Mouse (Mus musculus): ENCODE results near the gene Papss2. TPM values are rescaled to one million over a fixed set of nuclear protein-coding genes. Genes with fewer than 3 reads are reported as not detected.
"Not testable (repeated sequence)": the region's sequence is repeated elsewhere in the genome, so short reads cannot be mapped to it uniquely, and the experiment has no call there.

The Papss2 gene
- total RNA-seq, 2 experiments from 2014 or later = 16.0 to 16.8 TPM

GRCm38 (mm10) chr19:32634916-32635315, 39.3 kb downstream of the Papss2 start:
- intact Hi-C loops (cut with DNase I) = loop anchor here (2.0 kb wide), 1 partner anchor 40 kb away; the partner anchor contains the start of gene Papss2
- DNase-seq = peak; percentile 17 to 22

- intact Hi-C loops (cut with DNase I) = no loop called here
- DNase-seq = peak; percentile 13 to 17
Observed at GRCm38 (mm10) chr19:32637357-32638275, 42.0 kb downstream of the Papss2 start.

GRCm38 (mm10) chr19:32638276-32638903, 42.8 kb downstream of the Papss2 start:
- no peak for DNase-seq
- intact Hi-C loops (cut with DNase I) = no loop called here

GRCm38 (mm10) chr19:32641535-32641934, 45.9 kb downstream of the Papss2 start:
- DNase-seq = no peak
- intact Hi-C loops (cut with DNase I) = no loop called here

- intact Hi-C loops (cut with DNase I) = no loop called here
- DNase-seq = no peak
Observed at GRCm38 (mm10) chr19:32641995-32642394, 46.4 kb downstream of the Papss2 start.

GRCm38 (mm10) chr19:32643642-32644041, 48.1 kb downstream of the Papss2 start:
- intact Hi-C loops (cut with DNase I) = no loop called here
- DNase-seq = no peak

- intact Hi-C loops (cut with DNase I) = no loop called here
- DNase-seq = no peak
Observed at GRCm38 (mm10) chr19:32645939-32646338, 50.3 kb downstream of the Papss2 start.

- DNase-seq = no peak
- intact Hi-C loops (cut with DNase I) = no loop called here
Observed at GRCm38 (mm10) chr19:32646382-32646781, 50.8 kb downstream of the Papss2 start.

- intact Hi-C loops (cut with DNase I) = no loop called here
- no peak for DNase-seq
Observed at GRCm38 (mm10) chr19:32648019-32648571, 52.5 kb downstream of the Papss2 start.

- intact Hi-C loops (cut with DNase I) = no loop called here
- no peak for DNase-seq
Observed at GRCm38 (mm10) chr19:32651046-32651445, 55.5 kb downstream of the Papss2 start.

GRCm38 (mm10) chr19:32653122-32653521, 57.5 kb downstream of the Papss2 start:
- intact Hi-C loops (cut with DNase I) = no loop called here
- DNase-seq = no peak

- DNase-seq = no peak
- intact Hi-C loops (cut with DNase I) = no loop called here
Observed at GRCm38 (mm10) chr19:32653630-32654362, 58.2 kb downstream of the Papss2 start.

GRCm38 (mm10) chr19:32659346-32659745, 63.8 kb downstream of the Papss2 start:
- intact Hi-C loops (cut with DNase I) = no loop called here
- DNase-seq = no peak

- intact Hi-C loops (cut with DNase I) = no loop called here
- DNase-seq = no peak
Observed at GRCm38 (mm10) chr19:32662936-32663335, 67.3 kb downstream of the Papss2 start.

- DNase-seq = no peak
- intact Hi-C loops (cut with DNase I) = no loop called here
Observed at GRCm38 (mm10) chr19:32665243-32665642, 69.7 kb downstream of the Papss2 start.

GRCm38 (mm10) chr19:32667830-32668229, 72.2 kb downstream of the Papss2 start:
- intact Hi-C loops (cut with DNase I); DNase-seq: not testable (repeated sequence)

- DNase-seq = no peak
- intact Hi-C loops (cut with DNase I) = no loop called here
Observed at GRCm38 (mm10) chr19:32675766-32676165, 80.2 kb downstream of the Papss2 start.

GRCm38 (mm10) chr19:32680894-32681293, 85.3 kb downstream of the Papss2 start:
- intact Hi-C loops (cut with DNase I) = no loop called here
- DNase-seq = no peak

GRCm38 (mm10) chr19:32683081-32683480, 87.5 kb downstream of the Papss2 start:
- intact Hi-C loops (cut with DNase I) = no loop called here
- no peak for DNase-seq

GRCm38 (mm10) chr19:32687721-32688120, 92.1 kb downstream of the Papss2 start:
- no peak for DNase-seq
- intact Hi-C loops (cut with DNase I) = loop anchor here (5.0 kb wide), 2 partner anchors 90 to 185 kb away; partner anchors contain the start of gene Papss2

GRCm38 (mm10) chr19:32688227-32688626, 92.6 kb downstream of the Papss2 start:
- DNase-seq = not testable (repeated sequence)
- intact Hi-C loops (cut with DNase I) = loop anchor here (5.0 kb wide), 2 partner anchors 91 to 186 kb away; partner anchors contain the start of gene Papss2

Measured in heart, postnatal 10 days (tissue).